Mouse (Mus musculus) kidney, adult 2 months (tissue): ENCODE data around the gene Ftl1-ps1. TPM values are rescaled to one million over a fixed set of nuclear protein-coding genes. Genes with fewer than 3 reads are reported as not detected.
A peak's percentile ranks its signal among the peaks of the same experiment; 100 is the strongest.

ENCODE experiments used
- DNase-seq: peaks from one replicate; pipeline ENCODE4 v3.0.0; 2021
- H3K27ac ChIP-seq: fragments of 200-500 bp; 2 replicates; pipeline ENCODE4 v1.5.1; 2012; ENCODE audit warnings: low read depth, low read length, control low read depth, inconsistent platforms; ENCODE audit not compliant: insufficient read depth
- H3K27me3 ChIP-seq: fragments of 200-500 bp; replicated peaks from 2 replicates; pipeline ENCODE4 v1.6.1; 2012; ENCODE audit warnings: mild to moderate bottlenecking, moderate library complexity, low read length, inconsistent platforms; ENCODE audit not compliant: control insufficient read depth, insufficient read depth
- H3K36me3 ChIP-seq: fragments of 200-500 bp; 2 replicates; pipeline ENCODE4 v1.6.1; 2012; ENCODE audit warnings: mild to moderate bottlenecking, moderate library complexity, low read length, inconsistent platforms; ENCODE audit not compliant: control insufficient read depth, insufficient read depth
- H3K4me1 ChIP-seq: fragments of 200-500 bp; 2 replicates; pipeline ENCODE4 v1.6.1; 2011; ENCODE audit warnings: low read length; ENCODE audit not compliant: control insufficient read depth, insufficient read depth
- H3K4me3 ChIP-seq: fragments of 200-500 bp; 2 replicates; pipeline ENCODE4 v1.5.1; 2011; ENCODE audit warnings: mild to moderate bottlenecking, low read depth, low read length, control low read depth; ENCODE audit not compliant: insufficient read depth
- CTCF ChIP-seq: fragments of 200-500 bp; conservative IDR thresholded peaks from 2 replicates; pipeline ENCODE4 v1.5.1; 2011; ENCODE audit warnings: low read depth, mild to moderate bottlenecking, control low read depth, low read length, moderate library complexity, mixed read lengths; ENCODE audit not compliant: insufficient read depth, insufficient read length
- POLR2A ChIP-seq: fragments of 200-500 bp; IDR thresholded peaks from one replicate; pipeline ENCODE4 v1.6.1; 2011; ENCODE audit warnings: low read depth, low read length, control low read depth
- WGBS: fragments of 180-500 bp; shearing (Covaris S2); methylation state at CpG from one replicate; pipeline ENCODE4 v1.1.7; 2018; 5-methylcytosine and 5-hydroxymethylcytosine counted together
- polyA plus RNA-seq: library from polyadenylated mRNA; depleted of rRNA; stranded (reverse); fragments of >200 nt; gene quantifications from 2 replicates; pipeline ENCODE4 v1.2.3, GENCODE M21; 2012; rRNA removed

The Ftl1-ps1 gene
- polyA plus RNA-seq, 1 experiment, result 92.8 TPM

- H3K27ac ChIP-seq, result no peak overlapping the region
- no peak overlapping the region for H3K4me3 ChIP-seq
- H3K27me3 ChIP-seq, result no peaks in the 10 kb centered on the region
- WGBS, result 48% methylated on average over 10 of the region's 10 CpGs
- no peak for TF ChIP-seq CTCF
- TF ChIP-seq POLR2A, result no peak
- H3K36me3 ChIP-seq, result no peaks in the 10 kb centered on the region
- H3K4me1 ChIP-seq, result no peaks in the 10 kb centered on the region
- DNase-seq, result no peak
Observed at GRCm38 (mm10) chr13:74381533-74382276, 17.8 kb upstream of the Ftl1-ps1 start.

DNA sequence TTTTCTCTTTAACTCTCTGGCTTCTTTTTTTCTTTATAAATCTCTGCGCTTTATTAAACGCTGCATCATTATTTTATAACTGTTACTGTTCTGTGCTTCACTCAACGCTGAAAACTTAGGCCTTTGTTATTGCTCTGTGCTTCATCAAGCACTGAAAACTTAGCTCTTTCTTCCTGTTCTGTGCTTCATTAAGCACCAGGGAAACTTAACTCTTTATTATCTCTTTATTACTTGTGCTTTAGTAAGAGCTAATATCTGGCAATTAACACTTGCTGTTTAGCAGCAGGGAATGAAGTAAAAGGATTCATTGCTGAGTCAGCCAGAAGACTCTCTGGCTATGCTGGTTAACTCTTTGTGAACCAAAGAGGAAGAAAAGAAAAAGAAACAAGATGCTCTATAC is 17.2 kb upstream of the Ftl1-ps1 start:
- Histone ChIP-seq H3K36me3 (no peaks in the 10 kb centered on the region), H3K27me3 (no peaks in the 10 kb centered on the region), H3K27ac (no peak overlapping the region), H3K4me1 (no peaks in the 10 kb centered on the region), H3K4me3 (no peak overlapping the region)
- 33% methylated on average over 3 of the region's 3 CpGs for WGBS
- no peak for DNase-seq
- TF ChIP-seq CTCF, result no peak
- TF ChIP-seq POLR2A, result no peak

GRCm38 (mm10) chr13:74389730-74390129 is 9.8 kb upstream of the Ftl1-ps1 start:
- Histone ChIP-seq H3K27ac (no peak overlapping the region), H3K4me1 (no peaks in the 10 kb centered on the region), H3K36me3 (no peaks in the 10 kb centered on the region), H3K4me3 (no peak overlapping the region), H3K27me3 (no peaks in the 10 kb centered on the region)
- DNase-seq, result no peak
- TF ChIP-seq CTCF (no peak), POLR2A (no peak)
- WGBS, result 56% methylated on average over 6 of the region's 6 CpGs

GRCm38 (mm10) chr13:74390371-74390990 is 9.0 kb upstream of the Ftl1-ps1 start, which contains the start of gene Zfp72:
Zfp72 (minus strand) TSS chr13:74390836.
- TF ChIP-seq POLR2A (no peak), CTCF (no peak)
- H3K27ac ChIP-seq, result no peak within 1 kb of the TSS
- WGBS, result under 1% methylated on average over 14 of the region's 14 CpGs
- peak within 1 kb of the TSS; percentile 84 for H3K4me3 ChIP-seq
- H3K4me1 ChIP-seq, result no peaks in the 10 kb centered on the region
- H3K36me3 ChIP-seq, result no peaks in the 10 kb centered on the region
- DNase-seq, result peak; percentile 88
- H3K27me3 ChIP-seq, result no peaks in the 10 kb centered on the region

DNA sequence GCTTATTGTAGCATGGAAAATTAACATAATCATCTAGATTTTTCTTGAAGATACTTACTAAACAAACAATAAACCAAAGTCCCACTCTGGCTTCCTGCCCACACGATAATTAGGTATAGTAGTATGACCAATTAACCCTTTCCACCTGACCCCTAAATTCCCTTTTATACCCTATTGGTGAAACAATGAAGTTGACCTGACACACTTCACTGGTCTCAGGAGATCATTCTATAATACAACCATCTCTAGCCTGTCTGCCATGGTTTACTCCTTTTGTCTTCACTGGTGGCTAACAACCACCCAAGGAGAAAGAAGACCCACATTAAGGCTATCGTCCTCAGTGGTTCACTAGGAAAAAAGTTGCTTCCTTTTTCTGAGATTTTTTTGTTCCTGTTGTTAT is 8.3 kb upstream of the Ftl1-ps1 start:
- no peak overlapping the region for H3K4me3 ChIP-seq
- TF ChIP-seq CTCF (no peak), POLR2A (no peak)
- no peak for DNase-seq
- WGBS, result 74% methylated on average over 2 of the region's 2 CpGs
- H3K27ac ChIP-seq, result no peak overlapping the region
- H3K36me3 ChIP-seq, result no peaks in the 10 kb centered on the region
- H3K4me1 ChIP-seq, result no peaks in the 10 kb centered on the region
- H3K27me3 ChIP-seq, result no peaks in the 10 kb centered on the region

- Histone ChIP-seq H3K27me3 (no peaks in the 10 kb centered on the region), H3K27ac (no peak overlapping the region), H3K4me3 (no peak overlapping the region), H3K4me1 (no peaks in the 10 kb centered on the region), H3K36me3 (peaks cover 2% of the 10 kb centered on the region; the same call in 1 of the 2 replicates)
- DNase-seq, result no peak
- WGBS, result 27% methylated on average over 19 of the region's 19 CpGs
- TF ChIP-seq POLR2A (no peak), CTCF (no peak)
Observed at GRCm38 (mm10) chr13:74439895-74440294, 40.4 kb downstream of the Ftl1-ps1 start.

Other genes starting within 250 kb of the Ftl1-ps1 start
- 48.0 and 56.4 TPM in 2 replicates for gene Exoc3, start 191.0 kb upstream of the Ftl1-ps1 start, polyA plus RNA-seq
- gene Ahrr, start 107.4 kb upstream of the Ftl1-ps1 start, polyA plus RNA-seq, result 0.55 and 0.65 TPM in 2 replicates
- gene Pdcd6, start 82.1 kb upstream of the Ftl1-ps1 start, polyA plus RNA-seq, result 118 and 136 TPM in 2 replicates
- 445 and 517 TPM in 2 replicates for gene Sdha, start 49.4 kb upstream of the Ftl1-ps1 start, polyA plus RNA-seq
- gene Ccdc127, start 49.4 kb upstream of the Ftl1-ps1 start, polyA plus RNA-seq, result 3.9 and 4.5 TPM in 2 replicates
- gene Lrrc14b, start 35.7 kb upstream of the Ftl1-ps1 start, polyA plus RNA-seq, result 1.6 and 2.0 TPM in 2 replicates
- 0.26 and 0.47 TPM in 2 replicates for gene Zfp72, start 8.9 kb upstream of the Ftl1-ps1 start, polyA plus RNA-seq
- 1.2 and 1.7 TPM in 2 replicates for gene Zfp825, start 94.3 kb downstream of the Ftl1-ps1 start, polyA plus RNA-seq
- 11.0 and 13.3 TPM in 2 replicates for gene Erap1, start 239.9 kb downstream of the Ftl1-ps1 start, polyA plus RNA-seq